ENCODE assay signal across 12 mouse cellular contexts in genomic region chr10:41746554-41746953, GRCm38 (mm10). TPM values are rescaled to one million over a fixed set of nuclear protein-coding genes. Genes with fewer than 3 reads are reported as not detected.
DNase-seq lines count a peak whose midpoint lies in the region; ATAC-seq lines count a peak whose summit lies in the region.
"Had no signal": no experiment of that assay in that cellular context is flagged by ENCODE, and none has a peak within 500 bp of the region (broad histone marks: within the 10 kb centered on the region; RNA-seq: fewer than 3 reads in every experiment).

No protein-coding gene starts in this region.

- H3K9ac ChIP-seq in kidney, embryonic 15.5 days = no peak overlapping the region
- no peak overlapping the region for H3K9ac ChIP-seq in hindbrain, embryonic 12.5 days
- H3K9ac ChIP-seq: embryonic facial prominence, embryonic 13.5 days; hindbrain, embryonic 14.5 days had no signal

- no peak for ATAC-seq in kidney, embryonic 15.5 days (replicated peaks; ENCODE audit: low FRiP score)
- ATAC-seq in hindbrain, embryonic 12.5 days (ENCODE audit: low FRiP score) = no peak

- no peaks in the 10 kb centered on the region for H3K27me3 ChIP-seq in kidney, embryonic 15.5 days
- H3K27me3 ChIP-seq in hindbrain, embryonic 12.5 days = no peaks in the 10 kb centered on the region
- H3K27me3 ChIP-seq: embryonic facial prominence, embryonic 13.5 days had no signal

- H3K4me1 ChIP-seq in kidney, embryonic 15.5 days = no peaks in the 10 kb centered on the region
- no peaks in the 10 kb centered on the region for H3K4me1 ChIP-seq in hindbrain, embryonic 12.5 days

- no peaks in the 10 kb centered on the region for H3K36me3 ChIP-seq in kidney, embryonic 15.5 days
- H3K36me3 ChIP-seq in hindbrain, embryonic 12.5 days = peaks cover 5% of the 10 kb centered on the region; the same call in 1 of the 2 replicates
- H3K36me3 ChIP-seq: embryonic facial prominence, embryonic 13.5 days had no signal

- H3K9me3 ChIP-seq in kidney, embryonic 15.5 days (replicated peaks) = no peaks in the 10 kb centered on the region
- no peaks in the 10 kb centered on the region for H3K9me3 ChIP-seq in hindbrain, embryonic 12.5 days (replicated peaks)
- H3K9me3 ChIP-seq: embryonic facial prominence, embryonic 13.5 days had no signal

- no peak overlapping the region for H3K4me3 ChIP-seq in kidney, embryonic 15.5 days (replicated peaks)
- H3K4me3 ChIP-seq in hindbrain, embryonic 12.5 days = no peak overlapping the region
- H3K4me3 ChIP-seq: embryonic facial prominence, embryonic 13.5 days had no signal

- H3K27ac ChIP-seq in kidney, embryonic 15.5 days = no peak overlapping the region
- no peak overlapping the region for H3K27ac ChIP-seq in hindbrain, embryonic 12.5 days
- H3K27ac ChIP-seq: embryonic facial prominence, embryonic 13.5 days; hindbrain, embryonic 14.5 days had no signal

- H3K4me2 ChIP-seq in kidney, embryonic 15.5 days = no peak overlapping the region
- no peak overlapping the region for H3K4me2 ChIP-seq in hindbrain, embryonic 12.5 days (replicated peaks)
- H3K4me2 ChIP-seq: embryonic facial prominence, embryonic 13.5 days; hindbrain, embryonic 14.5 days had no signal

- DNase-seq in kidney, postnatal 25 days = peak; percentile 6 to 45
- DNase-seq in cerebellum, postnatal 10 days = peak; percentile 70 to 77
- peak; percentile 13 for DNase-seq in layer of hippocampus, adult 9-10 months (ENCODE audit: low spot score)
- DNase-seq in right cerebral cortex, postnatal 10 days (ENCODE audit: low spot score in 2 of 2) = peak; percentile 86 to 90
- DNase-seq in spleen, postnatal 14 days (ENCODE audit: low spot score in 2 of 2) = no peak
- no peak for DNase-seq in adrenal gland, postnatal 10 days
- DNase-seq: gastrocnemius, postnatal 25 days; lung, postnatal 10 days had no signal

- 91% methylated on average over 5 of the region's 5 CpGs for WGBS in kidney, embryonic 15.5 days
- WGBS in hindbrain, embryonic 12.5 days = 94% methylated on average over 5 of the region's 5 CpGs

RNA-seq across cellular contexts. Expression of gene Ccdc162, which starts 30.1 kb away (rescaled TPM):
- polyA plus RNA-seq in kidney, embryonic 15.5 days (2015; fragmentation: Nextera tagmentation; extraction: Ambion mirVana) = 0.47 and 0.75 TPM in 2 replicates
- under 1 TPM; 0.55 to 0.66 TPM for total RNA-seq in adrenal gland, postnatal 10 days (2021)
- 0.96 and 1.4 TPM in 2 replicates for polyA plus RNA-seq in hindbrain, embryonic 12.5 days (2016; fragmentation: Nextera tagmentation; extraction: Ambion mirVana)

Comparison
In these comparisons a context has a peak if more than half of its experiments do, and no peak if none do; other contexts are left out.
1. DNase-seq: peak in kidney, postnatal 25 days (2 of 2), cerebellum, postnatal 10 days (2 of 2), layer of hippocampus, adult 9-10 months (single experiment) and right cerebral cortex, postnatal 10 days (2 of 2); none in spleen, postnatal 14 days (0 of 2) and adrenal gland, postnatal 10 days (single experiment).